Mouse (Mus musculus) limb, embryonic 12.5 days (tissue): ENCODE measurements at regions not wholly inside any gene's neighbourhood (a gene's known extent, or its start where the extent isn't known, plus 50 kb on each side); places are given as distances from the start of the nearest gene placed in this dataset.

Experiments
- ATAC-seq: fragments of 200-750 bp; cut with Nextera tagmentation; 2 replicates; pipeline ENCODE4 v1.8.0; 2017; ENCODE audit warnings: low read depth, moderate TSS enrichment; ENCODE audit not compliant: insufficient number of reproducible peaks, insufficient read depth, low FRiP score, low TSS enrichment
- H3K27ac ChIP-seq: fragments of 300-500 bp; sonication (generic); 2 replicates; pipeline ENCODE4 v1.5.1; 2016; ENCODE audit warnings: mild to moderate bottlenecking, moderate library complexity
- H3K27me3 ChIP-seq: fragments of 300-500 bp; sonication (generic); 2 replicates; pipeline ENCODE4 v1.6.1; 2016; ENCODE audit warnings: mild to moderate bottlenecking, moderate library complexity
- H3K36me3 ChIP-seq: fragments of 300-500 bp; sonication (generic); 2 replicates; pipeline ENCODE4 v1.6.1; 2016; ENCODE audit warnings: mild to moderate bottlenecking, moderate library complexity
- H3K4me1 ChIP-seq: fragments of 300-500 bp; sonication (generic); replicated peaks from 2 replicates; pipeline ENCODE4 v1.6.1; 2016
- H3K4me2 ChIP-seq: fragments of 300-500 bp; sonication (generic); 2 replicates; pipeline ENCODE4 v1.6.1; 2016; ENCODE audit warnings: mild to moderate bottlenecking, moderate library complexity
- H3K4me3 ChIP-seq: fragments of 300-500 bp; sonication (generic); replicated peaks from 2 replicates; pipeline ENCODE4 v1.5.1; 2016; ENCODE audit warnings: mild to moderate bottlenecking
- H3K9ac ChIP-seq: fragments of 300-500 bp; sonication (generic); replicated peaks from 2 replicates; pipeline ENCODE4 v1.6.1; 2016; ENCODE audit warnings: mild to moderate bottlenecking, moderate library complexity
- H3K9me3 ChIP-seq: fragments of 300-500 bp; sonication (generic); 2 replicates; pipeline ENCODE4 v1.6.1; 2016; ENCODE audit warnings: mild to moderate bottlenecking, moderate library complexity
- WGBS: fragments of 180-500 bp; shearing (Covaris S2); methylation state at CpG from one replicate; pipeline ENCODE4 v1.1.7; 2016; 5-methylcytosine and 5-hydroxymethylcytosine counted together

GRCm38 (mm10) chr8:126805365-126806180 is 140.1 kb downstream of the Tomm20 start:
- 46% methylated on average over 13 of the region's 13 CpGs for WGBS
- H3K27me3 ChIP-seq = no peaks in the 10 kb centered on the region
- no peak overlapping the region for H3K9ac ChIP-seq
- H3K4me1 ChIP-seq = peaks cover 10% of the 10 kb centered on the region; the same call in 1 of the 2 replicates
- no peak for ATAC-seq
- H3K27ac ChIP-seq = peak overlapping the region; percentile 79
- H3K9me3 ChIP-seq = no peaks in the 10 kb centered on the region
- H3K4me2 ChIP-seq = no peak overlapping the region
- no peak overlapping the region for H3K4me3 ChIP-seq
- H3K36me3 ChIP-seq = no peaks in the 10 kb centered on the region

DNA sequence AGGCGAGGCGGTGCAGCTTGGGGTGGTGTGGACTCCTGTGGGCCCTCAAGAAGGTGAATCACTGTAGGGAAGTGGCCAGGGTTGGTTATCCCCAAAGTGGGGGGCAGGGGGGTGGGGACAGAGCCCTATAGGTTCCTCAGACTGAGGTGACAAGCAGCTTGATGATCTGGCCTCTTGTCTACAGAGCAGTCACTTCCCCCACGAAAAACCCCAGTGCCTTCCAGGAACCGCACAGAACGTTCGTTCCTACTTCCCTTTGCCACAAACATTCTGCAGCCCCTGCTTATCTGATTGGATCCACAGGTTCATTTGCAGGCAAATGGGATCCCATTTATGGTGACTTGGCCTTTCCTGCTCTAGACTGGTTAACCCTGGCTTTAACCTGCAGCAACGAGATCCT is 141.5 kb downstream of the Tomm20 start:
- WGBS = 76% methylated on average over 7 of the region's 7 CpGs
- Histone ChIP-seq H3K27ac (no peak overlapping the region), H3K4me2 (no peak overlapping the region), H3K4me1 (peaks cover 10% of the 10 kb centered on the region; the same call in 1 of the 2 replicates), H3K36me3 (no peaks in the 10 kb centered on the region), H3K9ac (no peak overlapping the region), H3K4me3 (no peak overlapping the region), H3K27me3 (no peaks in the 10 kb centered on the region), H3K9me3 (no peaks in the 10 kb centered on the region)
- no peak for ATAC-seq

DNA sequence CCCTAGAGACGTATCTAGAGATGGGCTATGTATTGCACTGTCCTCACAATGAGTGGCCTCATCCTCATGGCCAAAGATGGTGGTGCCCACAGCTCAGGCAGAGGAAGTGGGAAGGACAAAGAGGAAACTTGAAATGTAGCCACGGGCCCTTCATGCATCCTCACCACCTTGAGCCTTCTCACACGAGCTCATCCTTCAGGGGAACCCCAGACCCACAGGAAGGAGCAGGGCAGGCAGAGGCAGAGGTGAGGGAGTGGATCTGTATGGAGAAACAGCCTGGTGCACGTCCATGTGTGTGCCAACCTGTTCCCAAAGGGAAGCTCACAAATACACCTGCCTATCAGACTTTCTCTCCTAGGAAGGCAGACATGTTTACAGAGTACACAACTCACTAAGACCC is 143.0 kb downstream of the Tomm20 start:
- H3K9me3 ChIP-seq = no peaks in the 10 kb centered on the region
- WGBS = 72% methylated on average over 4 of the region's 4 CpGs
- no peak overlapping the region for H3K27ac ChIP-seq
- no peak overlapping the region for H3K9ac ChIP-seq
- H3K4me2 ChIP-seq = no peak overlapping the region
- no peak overlapping the region for H3K4me3 ChIP-seq
- peaks cover 10% of the 10 kb centered on the region; the same call in 1 of the 2 replicates for H3K4me1 ChIP-seq
- H3K36me3 ChIP-seq = no peaks in the 10 kb centered on the region
- ATAC-seq = no peak
- no peaks in the 10 kb centered on the region for H3K27me3 ChIP-seq

DNA sequence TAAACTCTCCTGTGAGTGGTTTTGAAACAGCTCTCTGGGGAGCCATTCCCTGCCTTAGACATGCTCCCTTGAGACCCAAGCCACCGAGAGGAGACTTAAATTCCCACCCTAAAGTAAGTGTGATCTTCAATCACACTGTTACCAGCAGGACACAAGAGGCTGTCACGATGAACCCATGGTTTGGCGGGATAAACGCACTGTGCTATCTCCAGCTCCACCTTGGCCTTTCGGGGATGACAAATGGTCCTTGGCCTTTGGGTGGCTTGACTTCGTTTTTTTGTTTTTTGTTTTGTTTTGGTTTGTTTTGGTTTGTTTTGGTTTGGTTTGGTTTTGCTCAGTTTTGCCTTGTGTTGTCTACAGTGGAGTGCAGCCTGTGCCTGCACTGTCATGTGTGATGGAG is 144.7 kb downstream of the Tomm20 start:
- Histone ChIP-seq H3K9me3 (peaks cover 4% of the 10 kb centered on the region; the same call in 1 of the 2 replicates), H3K36me3 (no peaks in the 10 kb centered on the region), H3K27ac (no peak overlapping the region), H3K9ac (no peak overlapping the region), H3K4me3 (no peak overlapping the region), H3K27me3 (no peaks in the 10 kb centered on the region), H3K4me1 (peaks cover 9% of the 10 kb centered on the region; the same call in 1 of the 2 replicates), H3K4me2 (no peak overlapping the region)
- no peak for ATAC-seq
- 57% methylated on average over 6 of the region's 6 CpGs for WGBS

DNA sequence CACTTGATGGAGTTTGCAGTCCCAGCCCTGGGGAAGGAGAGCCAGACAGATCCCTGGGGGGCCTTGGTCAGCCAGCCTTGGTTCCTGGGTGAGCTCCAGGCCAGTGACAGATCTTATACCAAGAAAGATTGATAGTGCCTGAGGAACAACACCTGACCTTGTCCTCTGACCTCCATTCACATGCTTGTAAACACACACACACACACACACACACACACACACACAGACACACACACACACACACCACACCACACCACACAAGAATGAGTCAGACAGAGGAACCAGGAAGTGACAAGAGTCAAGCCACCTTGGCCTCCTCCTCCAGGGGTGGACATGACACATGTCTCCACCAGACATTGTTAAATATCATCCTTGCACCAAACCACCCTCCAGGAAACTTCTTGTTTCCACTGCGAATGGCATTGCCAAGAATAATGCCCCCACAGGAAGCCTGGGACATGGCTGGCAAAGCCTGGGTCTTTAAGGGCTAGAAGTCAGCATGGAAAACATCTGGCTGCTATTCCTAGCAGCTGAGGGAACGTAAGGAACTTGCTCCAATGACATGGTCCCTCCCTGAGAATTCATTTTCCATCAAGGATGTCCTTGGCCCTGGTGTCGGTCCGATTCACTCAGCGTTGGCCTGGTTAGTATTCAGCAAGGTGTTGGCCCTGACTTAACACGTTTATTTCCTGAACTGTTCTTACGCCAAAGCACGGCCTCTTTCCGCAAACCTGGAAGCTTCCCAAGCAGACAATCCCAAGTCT is 147.9 kb downstream of the Tomm20 start:
- Histone ChIP-seq H3K9me3 (peaks cover 5% of the 10 kb centered on the region; the same call in 1 of the 2 replicates), H3K4me2 (no peak overlapping the region), H3K4me1 (no peaks in the 10 kb centered on the region), H3K36me3 (no peaks in the 10 kb centered on the region), H3K27me3 (no peaks in the 10 kb centered on the region), H3K4me3 (no peak overlapping the region), H3K9ac (no peak overlapping the region; the same call in 1 of the 2 replicates), H3K27ac (peak overlapping the region; percentile 42; the same call in 1 of the 2 replicates)
- 85% methylated on average over 9 of the region's 9 CpGs for WGBS
- ATAC-seq = no peak

- Histone ChIP-seq H3K9me3 (peaks cover 5% of the 10 kb centered on the region; the same call in 1 of the 2 replicates), H3K36me3 (no peaks in the 10 kb centered on the region), H3K4me1 (peaks cover 15% of the 10 kb centered on the region), H3K4me2 (no peak overlapping the region), H3K27me3 (no peaks in the 10 kb centered on the region), H3K27ac (no peak overlapping the region), H3K4me3 (no peak overlapping the region), H3K9ac (no peak overlapping the region)
- 80% methylated on average over 3 of the region's 3 CpGs for WGBS
- no peak for ATAC-seq
These were observed 152.0 kb downstream of the Tomm20 start for GRCm38 (mm10) chr8:126793657-126794056.

- Histone ChIP-seq H3K4me3 (no peak overlapping the region), H3K4me1 (peaks cover 21% of the 10 kb centered on the region), H3K27me3 (no peaks in the 10 kb centered on the region), H3K9ac (no peak overlapping the region), H3K27ac (no peak overlapping the region), H3K4me2 (no peak overlapping the region), H3K9me3 (peaks cover 3% of the 10 kb centered on the region; the same call in 1 of the 2 replicates), H3K36me3 (no peaks in the 10 kb centered on the region)
- no peak for ATAC-seq
- WGBS = 53% methylated on average over 4 of the region's 4 CpGs
These were observed 154.6 kb downstream of the Tomm20 start for GRCm38 (mm10) chr8:126791069-126791468.

GRCm38 (mm10) chr8:126790214-126790613 is 155.4 kb downstream of the Tomm20 start:
- WGBS = 83% methylated on average over 9 of the region's 9 CpGs
- Histone ChIP-seq H3K4me3 (no peak overlapping the region), H3K9ac (no peak overlapping the region), H3K9me3 (peaks cover 7% of the 10 kb centered on the region; the same call in 1 of the 2 replicates), H3K4me2 (no peak overlapping the region), H3K4me1 (peaks cover 21% of the 10 kb centered on the region), H3K36me3 (no peaks in the 10 kb centered on the region), H3K27ac (no peak overlapping the region), H3K27me3 (no peaks in the 10 kb centered on the region)
- no peak for ATAC-seq

DNA sequence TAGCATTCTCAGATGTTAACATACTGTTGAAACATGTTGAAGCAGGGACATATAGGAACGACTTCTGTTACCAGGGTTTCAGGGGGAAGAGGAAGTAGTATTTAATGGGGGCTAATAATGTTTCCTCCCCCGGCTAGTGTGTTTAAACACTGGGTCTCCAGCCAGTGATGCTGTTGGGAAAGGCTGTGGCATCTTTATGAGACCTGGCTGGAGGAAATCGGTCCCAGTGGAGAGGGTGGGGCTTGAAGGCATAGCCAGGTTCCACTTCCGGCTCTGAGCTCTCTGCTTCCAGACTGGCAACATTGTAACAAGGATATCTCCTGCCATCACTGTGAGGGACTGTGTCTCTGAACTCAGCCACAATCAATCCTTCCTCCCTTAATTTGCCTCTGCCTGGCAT is 156.6 kb downstream of the Tomm20 start:
- H3K27ac ChIP-seq = peak overlapping the region; percentile 75
- WGBS = 17% methylated on average over 4 of the region's 4 CpGs
- ATAC-seq = no peak

GRCm38 (mm10) chr8:126788669-126789068 is 157.0 kb downstream of the Tomm20 start:
- H3K9me3 ChIP-seq = peaks cover 7% of the 10 kb centered on the region; the same call in 1 of the 2 replicates
- H3K4me1 ChIP-seq = peaks cover 27% of the 10 kb centered on the region
- no peaks in the 10 kb centered on the region for H3K36me3 ChIP-seq
- H3K4me3 ChIP-seq = no peak overlapping the region
- ATAC-seq = no peak
- WGBS = 36% methylated on average over 4 of the region's 4 CpGs
- no peak overlapping the region for H3K9ac ChIP-seq
- no peaks in the 10 kb centered on the region for H3K27me3 ChIP-seq
- peak overlapping the region; percentile 75 for H3K27ac ChIP-seq
- H3K4me2 ChIP-seq = no peak overlapping the region

More for the DNA sequence above, 156.6 kb downstream of the Tomm20 start:
- Histone ChIP-seq H3K36me3 (no peaks in the 10 kb centered on the region), H3K9me3 (peaks cover 7% of the 10 kb centered on the region; the same call in 1 of the 2 replicates), H3K9ac (no peak overlapping the region), H3K4me2 (no peak overlapping the region), H3K4me1 (peaks cover 27% of the 10 kb centered on the region), H3K4me3 (no peak overlapping the region), H3K27me3 (no peaks in the 10 kb centered on the region)

DNA sequence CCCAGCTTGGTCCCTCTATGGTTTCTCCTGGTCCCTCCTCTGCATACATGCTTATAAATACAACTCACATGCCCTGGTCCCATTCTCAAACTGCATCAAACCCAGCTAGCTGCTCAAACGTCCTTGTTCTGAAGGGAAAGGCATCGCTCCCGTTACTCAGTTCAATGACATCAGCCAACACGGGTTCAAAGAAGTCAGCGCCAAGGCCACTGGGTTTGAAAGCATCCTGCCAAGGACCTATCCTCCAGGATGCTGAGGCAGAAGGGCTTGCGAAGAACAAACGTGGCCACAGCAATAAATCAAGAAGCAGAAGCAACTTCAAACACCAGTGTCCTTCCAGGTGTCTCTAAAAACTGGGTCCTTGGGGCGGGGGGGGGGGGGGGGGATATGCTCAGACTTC is 158.2 kb downstream of the Tomm20 start:
- no peaks in the 10 kb centered on the region for H3K36me3 ChIP-seq
- no peaks in the 10 kb centered on the region for H3K27me3 ChIP-seq
- no peak overlapping the region for H3K27ac ChIP-seq
- peaks cover 7% of the 10 kb centered on the region; the same call in 1 of the 2 replicates for H3K9me3 ChIP-seq
- H3K4me3 ChIP-seq = no peak overlapping the region
- ATAC-seq = no peak
- no peak overlapping the region for H3K4me2 ChIP-seq
- peaks cover 30% of the 10 kb centered on the region for H3K4me1 ChIP-seq
- WGBS = 71% methylated on average over 8 of the region's 8 CpGs
- H3K9ac ChIP-seq = no peak overlapping the region
